Mouse (Mus musculus) liver, embryonic 12.5 days (tissue): Measurements from ENCODE around the gene Gga1. TPM values are rescaled to one million over a fixed set of nuclear protein-coding genes. Genes with fewer than 3 reads are reported as not detected.

ENCODE experiments used
- ATAC-seq: fragments of 200-750 bp; cut with Nextera tagmentation; 2 replicates; pipeline ENCODE4 v1.8.0; 2017; ENCODE audit warnings: moderate number of reproducible peaks, mild to moderate bottlenecking, moderate library complexity
- H3K27ac ChIP-seq: fragments of 300-500 bp; sonication (generic); 2 replicates; pipeline ENCODE4 v1.5.1; 2016; ENCODE audit warnings: mild to moderate bottlenecking
- H3K27me3 ChIP-seq: fragments of 300-500 bp; sonication (generic); replicated peaks from 2 replicates; pipeline ENCODE4 v1.6.1; 2016; ENCODE audit warnings: mild to moderate bottlenecking, moderate library complexity
- H3K36me3 ChIP-seq: fragments of 300-500 bp; sonication (generic); 2 replicates; pipeline ENCODE4 v1.6.1; 2016; ENCODE audit warnings: mild to moderate bottlenecking, moderate library complexity
- H3K4me1 ChIP-seq: fragments of 300-500 bp; sonication (generic); 2 replicates; pipeline ENCODE4 v1.6.1; 2016
- H3K4me2 ChIP-seq: fragments of 300-500 bp; sonication (generic); 2 replicates; pipeline ENCODE4 v1.6.1; 2016; ENCODE audit warnings: mild to moderate bottlenecking, moderate library complexity
- H3K4me3 ChIP-seq: fragments of 300-500 bp; sonication (generic); 2 replicates; pipeline ENCODE4 v1.5.1; 2016; ENCODE audit warnings: mild to moderate bottlenecking, moderate library complexity
- H3K9ac ChIP-seq: fragments of 300-500 bp; sonication (generic); 2 replicates; pipeline ENCODE4 v1.6.1; 2016; ENCODE audit warnings: mild to moderate bottlenecking, moderate library complexity
- H3K9me3 ChIP-seq: fragments of 300-500 bp; sonication (generic); replicated peaks from 2 replicates; pipeline ENCODE4 v1.6.1; 2016; ENCODE audit warnings: mild to moderate bottlenecking, moderate library complexity
- WGBS: fragments of 180-500 bp; shearing (Covaris S2); methylation state at CpG from one replicate; pipeline ENCODE4 v1.1.7; 2016; ENCODE audit not compliant: insufficient replicate concordance; 5-methylcytosine and 5-hydroxymethylcytosine counted together
- polyA plus RNA-seq: library from polyadenylated mRNA; unstranded; fragments of >200 nt; fragmentation: Nextera tagmentation; extraction: Ambion mirVana; gene quantifications from 2 replicates; pipeline ENCODE4 v1.2.1, GENCODE M21; 2016

The Gga1 gene
- polyA plus RNA-seq, 1 experiment from 2014 or later = 32.2 TPM

GRCm38 (mm10) chr15:78881828-78882227, 4.8 kb downstream of the Gga1 start:
- H3K4me2 ChIP-seq = no peak overlapping the region
- no peak overlapping the region for H3K9ac ChIP-seq
- H3K4me1 ChIP-seq = peaks cover 29% of the 10 kb centered on the region
- no peak for ATAC-seq
- 79% methylated on average over 3 of the region's 3 CpGs for WGBS
- H3K36me3 ChIP-seq = peaks cover 73% of the 10 kb centered on the region
- no peak overlapping the region for H3K4me3 ChIP-seq
- no peak overlapping the region for H3K27ac ChIP-seq
- no peaks in the 10 kb centered on the region for H3K27me3 ChIP-seq
- H3K9me3 ChIP-seq = no peaks in the 10 kb centered on the region

GRCm38 (mm10) chr15:78889401-78889853, 12.4 kb downstream of the Gga1 start:
- Histone ChIP-seq H3K9me3 (no peaks in the 10 kb centered on the region), H3K4me3 (no peak overlapping the region), H3K36me3 (peaks cover 96% of the 10 kb centered on the region), H3K27me3 (no peaks in the 10 kb centered on the region), H3K27ac (peak overlapping the region; percentile 18), H3K9ac (peak overlapping the region; percentile 45; the same call in 1 of the 2 replicates), H3K4me2 (peak overlapping the region; percentile 46), H3K4me1 (peaks cover 62% of the 10 kb centered on the region)
- ATAC-seq = peak; percentile 67
- WGBS = 38% methylated on average over 13 of the region's 13 CpGs

- Histone ChIP-seq H3K36me3 (peaks cover 67% of the 10 kb centered on the region), H3K9ac (peak overlapping the region; percentile 28), H3K27ac (peak overlapping the region; percentile 88), H3K27me3 (no peaks in the 10 kb centered on the region), H3K4me2 (peak overlapping the region; percentile 39), H3K4me3 (no peak overlapping the region), H3K9me3 (no peaks in the 10 kb centered on the region), H3K4me1 (peaks cover 88% of the 10 kb centered on the region)
- 30% methylated on average over 7 of the region's 7 CpGs for WGBS
- ATAC-seq = peak; percentile 43
Observed at GRCm38 (mm10) chr15:78892440-78892839, 15.4 kb downstream of the Gga1 start.

GRCm38 (mm10) chr15:78894726-78895125, 17.7 kb downstream of the Gga1 start:
- ATAC-seq = no peak
- Histone ChIP-seq H3K4me3 (0 out of 2 replicates have a peak overlapping the region, but pooled peaks have one; percentile 7), H3K9ac (peak overlapping the region; percentile 83), H3K27me3 (no peaks in the 10 kb centered on the region), H3K4me1 (peaks cover 94% of the 10 kb centered on the region), H3K4me2 (peak overlapping the region; percentile 90), H3K9me3 (no peaks in the 10 kb centered on the region), H3K27ac (peak overlapping the region; percentile 88), H3K36me3 (peaks cover 44% of the 10 kb centered on the region)
- WGBS = 37% methylated on average over 13 of the region's 13 CpGs

GRCm38 (mm10) chr15:78895741-78896140, 18.8 kb downstream of the Gga1 start:
- peak overlapping the region; percentile 88 for H3K27ac ChIP-seq
- peak overlapping the region; percentile 83 for H3K9ac ChIP-seq
- ATAC-seq = peak; percentile 10; the same call in 1 of the 2 replicates
- no peaks in the 10 kb centered on the region for H3K9me3 ChIP-seq
- 30% methylated on average over 2 of the region's 2 CpGs for WGBS
- no peaks in the 10 kb centered on the region for H3K27me3 ChIP-seq
- peaks cover 94% of the 10 kb centered on the region for H3K4me1 ChIP-seq
- H3K4me2 ChIP-seq = peak overlapping the region; percentile 90
- no peak overlapping the region for H3K4me3 ChIP-seq
- peaks cover 35% of the 10 kb centered on the region for H3K36me3 ChIP-seq

- Histone ChIP-seq H3K4me2 (peak overlapping the region; percentile 90), H3K36me3 (peaks cover 32% of the 10 kb centered on the region), H3K9ac (peak overlapping the region; percentile 83), H3K27ac (peak overlapping the region; percentile 88), H3K27me3 (no peaks in the 10 kb centered on the region), H3K4me3 (no peak overlapping the region), H3K9me3 (no peaks in the 10 kb centered on the region), H3K4me1 (peaks cover 94% of the 10 kb centered on the region)
- 52% methylated on average over 3 of the region's 3 CpGs for WGBS
- peak; percentile 51 for ATAC-seq
Observed at GRCm38 (mm10) chr15:78896149-78896548, 19.2 kb downstream of the Gga1 start.

DNA sequence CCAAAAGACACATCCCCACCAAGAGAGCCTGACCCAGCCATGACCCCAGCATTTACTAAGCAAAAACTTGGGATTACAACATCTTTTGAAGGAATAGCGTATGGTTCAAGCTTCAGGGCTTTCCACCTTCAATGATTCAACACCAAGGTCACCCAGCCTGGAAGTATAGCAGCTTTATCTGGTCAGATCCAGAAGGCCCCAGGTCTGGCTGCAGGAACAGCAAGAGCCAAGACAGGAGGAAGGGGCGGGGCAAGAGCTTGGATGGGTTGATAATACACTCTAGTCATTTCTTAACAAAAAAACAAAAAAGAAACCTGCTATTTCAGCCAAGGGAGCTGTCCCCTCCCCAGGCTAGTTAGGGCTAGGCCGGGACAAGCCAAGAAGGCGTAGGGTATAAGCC, 20.5 kb downstream of the Gga1 start:
- ATAC-seq = peak; percentile 33; the same call in 1 of the 2 replicates
- Histone ChIP-seq H3K27ac (peak overlapping the region; percentile 88), H3K4me3 (peak overlapping the region; percentile 14; the same call in 1 of the 2 replicates), H3K36me3 (peaks cover 32% of the 10 kb centered on the region), H3K4me2 (peak overlapping the region; percentile 90), H3K9ac (peak overlapping the region; percentile 83), H3K4me1 (peaks cover 93% of the 10 kb centered on the region), H3K27me3 (no peaks in the 10 kb centered on the region), H3K9me3 (no peaks in the 10 kb centered on the region)
- WGBS = 29% methylated on average over 4 of the region's 4 CpGs

DNA sequence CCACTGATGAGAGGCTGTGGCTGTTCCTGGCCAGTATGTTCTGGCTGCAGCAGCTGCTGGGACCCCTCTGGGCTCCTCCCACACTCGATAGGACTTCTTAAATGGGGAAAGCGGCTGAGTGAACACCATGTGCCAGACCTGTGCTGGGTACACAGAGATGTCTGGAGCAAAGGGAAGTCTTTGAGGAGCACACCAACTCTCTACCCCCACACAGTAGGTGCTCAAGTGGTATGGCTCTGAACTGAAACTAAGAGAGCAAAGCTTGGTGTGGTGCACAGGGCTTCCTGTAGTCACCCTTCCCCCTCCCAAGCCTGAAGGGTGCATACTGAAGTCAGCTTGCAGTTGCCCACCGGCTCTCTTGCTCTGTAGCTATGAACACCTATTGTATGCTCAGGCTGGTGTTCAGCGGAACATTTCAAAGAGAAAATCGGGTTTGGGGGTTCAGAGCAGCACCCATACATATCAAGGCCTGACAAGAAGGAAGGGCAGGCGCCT, 21.6 kb downstream of the Gga1 start:
- Histone ChIP-seq H3K27me3 (no peaks in the 10 kb centered on the region), H3K4me3 (peak overlapping the region; percentile 76), H3K4me1 (peaks cover 90% of the 10 kb centered on the region), H3K27ac (peak overlapping the region; percentile 88), H3K9ac (peak overlapping the region; percentile 83), H3K9me3 (no peaks in the 10 kb centered on the region), H3K4me2 (peak overlapping the region; percentile 90), H3K36me3 (peaks cover 31% of the 10 kb centered on the region)
- whole genome bisulfite sequencing = 24% methylated on average over 6 of the region's 6 CpGs
- no peak for ATAC-seq

DNA sequence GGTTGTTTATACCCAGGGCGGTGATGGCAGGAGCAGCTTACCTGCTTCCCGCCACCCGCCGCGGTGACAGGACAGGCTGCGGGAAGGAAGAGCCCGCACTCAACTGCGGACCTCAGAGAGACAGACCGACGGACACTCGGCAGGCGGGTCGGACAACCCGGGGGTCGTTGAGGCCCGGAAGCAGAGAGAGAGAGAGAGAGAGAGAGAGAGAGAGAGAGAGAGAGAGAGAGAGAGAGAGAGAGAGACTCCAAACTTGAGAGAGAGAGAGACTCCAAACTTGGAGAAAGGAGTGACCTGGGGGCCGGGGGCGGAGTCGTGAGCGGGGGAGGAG, 22.4 kb downstream of the Gga1 start, which contains the start of gene Gm49510:
Gm49510 (plus strand) TSS at position 259 of the 331 bp plus-strand sequence.
- H3K9ac ChIP-seq = peak within 1 kb of the TSS; percentile 83
- H3K4me2 ChIP-seq = peak within 1 kb of the TSS; percentile 90
- peak within 1 kb of the TSS; percentile 88 for H3K27ac ChIP-seq
- H3K4me1 ChIP-seq = peaks cover 83% of the 10 kb centered on the region
- under 1% methylated on average over 20 of the region's 20 CpGs for WGBS
- H3K36me3 ChIP-seq = peaks cover 31% of the 10 kb centered on the region
- H3K27me3 ChIP-seq = no peaks in the 10 kb centered on the region
- ATAC-seq = no peak
- H3K9me3 ChIP-seq = no peaks in the 10 kb centered on the region
- H3K4me3 ChIP-seq = peak within 1 kb of the TSS; percentile 76

DNA sequence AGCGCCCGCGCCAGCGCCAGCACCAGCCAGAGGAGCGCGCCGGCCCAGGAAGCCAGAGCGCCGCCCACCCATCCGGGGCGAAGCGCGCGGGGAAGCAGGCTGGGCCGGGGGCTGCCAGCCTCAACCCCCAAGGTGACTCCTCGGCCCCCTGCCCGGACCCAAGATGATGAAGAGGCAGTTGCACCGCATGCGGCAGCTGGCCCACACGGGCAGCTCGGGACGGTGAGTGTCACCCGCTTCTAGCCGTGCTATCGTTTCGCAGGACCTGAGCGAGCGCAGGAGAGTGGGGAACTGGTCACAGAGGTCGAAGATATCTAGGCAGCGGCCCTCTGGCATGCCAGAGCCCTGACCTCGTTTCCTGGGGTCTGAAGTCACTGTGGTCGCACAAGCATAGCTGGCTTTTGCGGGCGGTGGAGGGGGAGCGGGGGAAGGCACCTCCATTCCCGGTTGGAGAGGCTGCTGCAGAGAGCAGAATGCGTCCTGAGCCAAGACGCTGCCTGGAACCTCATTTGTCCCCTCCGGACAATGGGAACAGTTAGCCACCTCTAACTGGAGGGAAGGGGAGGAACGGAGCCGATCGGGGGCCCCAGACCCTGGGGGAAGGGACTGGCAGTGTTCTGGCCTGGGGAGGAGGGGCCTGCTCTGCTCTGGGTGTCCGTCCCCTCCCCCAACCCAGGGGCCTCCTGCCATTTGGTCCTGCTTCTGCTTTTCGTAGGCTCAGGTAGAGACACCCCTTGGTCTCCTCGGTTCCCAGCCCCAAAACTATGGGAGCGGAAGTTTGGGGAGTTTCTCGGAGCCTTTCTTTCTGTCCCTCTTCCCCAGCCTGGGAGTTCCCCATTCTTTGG, 23.0 kb downstream of the Gga1 start, which contains the start of gene Sh3bp1:
Sh3bp1 (plus strand) TSS at position 29 of the 845 bp plus-strand sequence.
- Histone ChIP-seq H3K4me1 (peaks cover 77% of the 10 kb centered on the region), H3K9ac (peak within 1 kb of the TSS; percentile 83), H3K4me2 (peak within 1 kb of the TSS; percentile 90), H3K27ac (peak within 1 kb of the TSS; percentile 88), H3K9me3 (no peaks in the 10 kb centered on the region), H3K4me3 (peak within 1 kb of the TSS; percentile 76), H3K27me3 (no peaks in the 10 kb centered on the region), H3K36me3 (peaks cover 37% of the 10 kb centered on the region)
- under 1% methylated on average over 46 of the region's 47 CpGs for WGBS
- ATAC-seq = peak; percentile 61

DNA sequence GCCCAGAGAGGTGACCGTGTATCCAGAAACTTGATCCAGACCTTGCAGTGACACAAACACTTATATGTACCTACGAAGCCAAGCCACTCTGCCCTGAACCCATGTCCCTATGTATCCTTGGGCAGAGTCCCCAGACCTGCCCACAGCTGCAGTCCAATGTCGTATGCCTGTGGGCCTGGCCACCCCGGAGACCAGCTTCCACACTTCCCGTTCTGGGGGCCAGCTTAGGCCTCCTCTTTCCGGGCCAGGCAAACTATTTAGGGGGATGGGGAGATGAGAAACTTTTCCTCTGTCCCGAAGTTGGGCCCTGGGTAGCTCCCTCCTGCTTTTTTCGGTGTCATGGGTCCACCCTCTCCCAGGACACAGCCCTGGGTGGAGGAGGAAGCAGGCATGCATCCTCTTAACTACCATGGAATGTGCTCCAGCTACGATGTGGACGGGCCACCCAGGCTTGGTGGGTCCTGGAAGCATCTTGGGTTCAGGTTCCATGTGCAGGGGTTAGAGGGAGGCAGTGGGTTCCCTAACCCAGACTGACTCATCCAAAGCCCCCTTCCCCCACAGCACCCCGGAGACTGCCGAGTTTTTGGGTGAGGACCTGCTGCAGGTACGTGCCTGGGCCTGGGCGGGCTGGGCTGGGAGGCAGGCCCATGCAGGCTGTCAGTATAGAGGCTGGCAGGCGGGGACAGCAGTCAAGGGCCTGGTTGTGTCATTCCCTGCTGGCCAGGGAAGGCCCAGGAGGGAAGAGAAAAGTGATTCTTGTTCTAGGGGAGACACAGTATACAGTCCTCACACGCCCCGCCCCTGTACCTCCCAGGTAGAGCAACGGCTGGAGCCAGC, 23.8 kb downstream of the Gga1 start:
- WGBS = 17% methylated on average over 18 of the region's 18 CpGs

More for the DNA sequence above, 23.8 kb downstream of the Gga1 start:
- H3K4me2 ChIP-seq = peak overlapping the region; percentile 90
- no peaks in the 10 kb centered on the region for H3K9me3 ChIP-seq
- H3K36me3 ChIP-seq = peaks cover 46% of the 10 kb centered on the region
- peak overlapping the region; percentile 83 for H3K9ac ChIP-seq
- H3K4me3 ChIP-seq = peak overlapping the region; percentile 76
- ATAC-seq = no peak
- no peaks in the 10 kb centered on the region for H3K27me3 ChIP-seq
- peaks cover 69% of the 10 kb centered on the region for H3K4me1 ChIP-seq
- H3K27ac ChIP-seq = peak overlapping the region; percentile 88
